Mouse (Mus musculus): ENCODE measurements at regions not wholly inside any gene's neighbourhood (a gene's known extent, or its start where the extent isn't known, plus 50 kb on each side); places are given as distances from the start of the nearest gene placed in this dataset.

DNA sequence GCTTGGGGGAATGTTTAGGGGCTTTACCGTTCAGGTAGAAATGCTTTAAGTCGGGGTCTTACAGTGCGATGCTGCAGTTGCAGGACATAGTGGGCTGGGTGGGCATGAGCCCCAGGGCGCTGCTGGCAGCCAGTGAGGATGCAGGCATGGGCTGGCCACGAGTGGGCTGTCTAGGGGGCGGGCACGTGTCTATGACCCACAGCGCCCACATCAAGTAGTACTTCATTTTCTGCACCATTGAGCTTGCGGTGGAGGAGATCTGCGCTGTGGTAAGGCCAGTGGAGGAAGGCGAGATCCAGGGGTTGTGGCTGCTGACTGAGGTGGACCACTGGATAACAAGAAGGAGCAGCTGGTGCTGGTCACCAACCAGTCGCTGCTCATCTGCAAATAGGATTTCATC, 52.4 kb upstream of the Olfr291 start:
- DNase-seq = no peak

DNA sequence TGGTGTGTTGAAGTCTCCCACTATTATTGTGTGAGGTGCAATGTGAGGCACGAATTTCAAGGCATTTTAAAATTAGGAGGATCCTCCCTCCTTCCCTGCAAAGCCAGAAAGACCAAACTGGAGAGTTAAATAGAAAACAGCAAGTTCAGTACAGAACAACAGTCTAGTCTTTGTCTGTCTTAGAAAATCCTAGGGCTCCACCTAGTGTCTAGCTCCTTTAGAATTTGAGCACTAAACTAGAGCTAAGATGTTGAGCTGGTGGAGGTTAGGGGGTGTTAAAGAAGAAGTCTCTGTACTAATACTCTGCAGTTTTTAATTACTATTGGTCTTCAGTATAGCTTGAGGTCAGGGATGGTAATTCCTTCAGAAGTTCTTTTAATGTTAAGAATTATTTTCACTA, 58.7 kb upstream of the Olfr291 start:
- no peak for DNase-seq

DNA sequence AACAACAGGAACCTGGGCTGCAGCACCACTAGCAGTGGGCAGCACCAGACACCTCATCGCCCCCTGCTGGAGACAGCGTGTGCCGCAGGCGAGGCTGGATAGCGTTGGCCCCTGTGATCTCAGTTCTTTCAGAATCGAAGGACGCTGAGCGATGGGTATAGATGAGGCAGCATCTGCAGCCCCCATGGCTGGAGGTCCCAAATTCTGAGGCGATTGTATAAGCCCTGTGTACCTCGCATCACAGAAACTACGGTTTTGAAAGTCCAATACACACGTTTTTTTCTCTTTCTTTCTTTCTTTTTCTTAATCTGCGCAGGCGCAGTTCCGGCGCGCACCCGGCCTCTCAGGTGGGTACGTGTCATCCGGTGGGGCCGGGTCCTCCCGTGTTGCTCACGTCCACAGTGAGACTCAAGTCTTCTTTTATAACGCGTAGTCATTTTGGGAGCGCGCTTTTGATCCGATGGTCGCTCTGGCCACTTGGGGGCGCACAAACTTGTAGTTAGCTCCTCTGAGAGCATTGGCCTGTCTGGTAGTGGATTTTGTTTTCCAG, 74.0 kb upstream of the Olfr291 start:
- DNase-seq = peak; percentile 89

DNA sequence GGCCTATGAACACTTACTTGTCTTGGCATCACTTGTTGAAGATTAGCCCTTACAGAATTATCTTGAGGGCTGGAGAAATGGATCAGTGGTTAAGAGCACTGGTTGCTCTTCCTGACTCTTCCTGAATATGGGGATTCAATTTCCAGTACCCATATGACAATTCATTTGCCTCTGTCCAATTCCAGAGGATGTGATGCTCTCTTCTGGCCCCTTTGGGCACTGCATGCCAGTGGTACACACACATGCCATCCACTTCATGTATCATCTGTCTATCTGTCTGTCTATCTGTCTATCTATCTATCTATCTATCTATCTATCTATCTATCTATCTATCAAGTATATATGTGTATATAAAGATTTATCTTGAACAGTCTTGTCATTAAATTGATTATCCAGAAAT, 75.7 kb upstream of the Olfr291 start:
- no peak for DNase-seq

DNA sequence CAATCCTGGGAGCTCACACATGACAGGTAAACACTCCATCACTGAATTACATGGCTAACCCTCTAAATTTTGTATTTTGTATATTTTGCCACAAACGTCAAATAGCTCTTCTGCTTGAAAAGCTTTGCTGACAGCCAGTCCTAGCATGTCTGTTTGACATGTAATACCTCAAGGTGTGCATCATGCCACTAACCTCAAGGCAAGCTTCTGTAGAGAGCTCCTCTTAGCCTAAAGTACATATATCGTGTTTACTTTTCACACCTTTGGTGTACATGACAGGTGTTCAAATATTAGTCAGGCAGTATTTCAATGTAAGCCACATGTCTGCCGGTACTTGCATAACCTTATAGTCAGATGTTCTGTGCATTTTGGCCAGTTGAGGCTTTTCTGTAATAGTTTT, 66.5 kb upstream of the Zfand6 start:
- DNase-seq = no peak

DNA sequence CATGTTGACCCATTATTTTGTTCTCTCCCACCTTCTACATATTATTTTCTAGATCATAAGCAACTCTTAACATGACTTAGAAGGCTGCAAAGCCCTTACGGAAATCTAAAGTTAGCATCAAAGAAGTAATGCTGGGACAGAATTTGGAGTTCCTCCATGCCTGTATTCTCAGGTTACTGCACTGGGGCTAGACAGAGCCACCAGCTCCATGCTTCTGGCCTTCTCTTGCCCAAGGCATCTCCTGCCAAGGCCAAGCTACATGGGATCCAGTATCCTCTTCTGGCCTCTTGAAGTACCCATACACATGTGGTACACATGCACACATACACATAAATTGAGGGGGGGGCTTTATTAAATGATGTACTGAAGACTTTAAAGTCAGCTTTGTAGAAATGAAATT, 63.6 kb upstream of the Zfand6 start:
- DNase-seq = no peak

DNA sequence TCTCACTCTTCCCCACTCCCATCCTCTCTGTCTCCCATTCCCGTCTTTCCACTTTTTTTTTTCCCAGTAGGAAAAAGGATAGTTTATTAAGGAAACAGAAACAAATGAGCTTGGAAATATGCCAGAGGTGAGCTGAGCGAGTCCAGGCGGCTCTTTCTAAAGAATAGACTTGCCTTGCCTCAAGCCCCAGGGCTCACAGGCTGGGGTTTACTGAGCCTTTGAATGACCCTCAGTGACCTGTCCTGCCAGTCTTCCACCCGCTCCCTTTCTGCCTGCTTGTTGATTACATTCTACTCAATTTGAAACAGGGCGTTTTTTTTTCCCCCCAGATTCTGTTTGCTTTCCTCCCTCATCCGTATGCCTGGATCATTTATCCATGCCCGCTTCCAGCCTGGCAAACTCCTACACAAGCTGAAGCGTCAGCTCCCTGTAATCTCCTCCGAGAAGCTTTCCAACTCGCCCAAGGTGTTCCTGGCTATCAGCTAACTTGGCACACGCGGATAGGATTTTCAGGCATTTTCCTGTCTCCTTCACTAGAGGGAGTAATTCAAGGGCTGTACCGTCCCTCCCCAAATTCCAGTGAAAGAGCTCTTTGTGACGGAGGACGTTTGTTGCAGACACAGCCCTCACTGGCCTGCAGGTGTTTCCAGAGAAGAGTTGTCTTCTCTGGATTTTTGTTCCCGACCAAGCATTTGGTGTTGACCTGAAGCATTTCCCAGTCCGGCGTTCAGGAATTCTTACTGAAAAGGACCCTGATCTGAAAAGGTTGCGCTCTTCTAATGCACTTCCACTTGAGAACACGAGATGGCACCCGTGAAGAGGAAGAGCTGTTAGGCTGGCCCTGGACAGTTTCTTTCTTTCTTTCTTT, 59.9 kb upstream of the Zfand6 start:
- DNase-seq = peak; percentile 66

DNA sequence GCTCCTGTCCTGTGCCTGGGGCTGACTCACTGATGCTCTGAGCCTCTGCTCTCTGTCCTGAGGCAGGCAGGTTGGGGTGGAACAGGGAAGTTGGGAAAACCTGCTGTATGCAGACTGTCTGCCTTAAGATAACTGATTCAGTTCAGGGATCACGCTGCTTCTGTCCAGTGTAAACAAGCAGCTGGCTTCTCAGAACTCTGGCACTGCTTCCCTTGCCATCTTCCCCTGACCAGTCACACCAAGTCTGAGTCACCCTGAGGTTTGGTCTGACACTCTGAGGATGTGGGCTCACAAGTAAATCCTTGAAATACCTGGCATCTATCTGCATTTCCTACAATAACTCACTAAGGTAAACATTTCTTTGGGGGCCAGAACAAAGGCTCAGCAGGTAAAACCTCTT, 58.1 kb upstream of the Zfand6 start:
- DNase-seq = no peak

DNA sequence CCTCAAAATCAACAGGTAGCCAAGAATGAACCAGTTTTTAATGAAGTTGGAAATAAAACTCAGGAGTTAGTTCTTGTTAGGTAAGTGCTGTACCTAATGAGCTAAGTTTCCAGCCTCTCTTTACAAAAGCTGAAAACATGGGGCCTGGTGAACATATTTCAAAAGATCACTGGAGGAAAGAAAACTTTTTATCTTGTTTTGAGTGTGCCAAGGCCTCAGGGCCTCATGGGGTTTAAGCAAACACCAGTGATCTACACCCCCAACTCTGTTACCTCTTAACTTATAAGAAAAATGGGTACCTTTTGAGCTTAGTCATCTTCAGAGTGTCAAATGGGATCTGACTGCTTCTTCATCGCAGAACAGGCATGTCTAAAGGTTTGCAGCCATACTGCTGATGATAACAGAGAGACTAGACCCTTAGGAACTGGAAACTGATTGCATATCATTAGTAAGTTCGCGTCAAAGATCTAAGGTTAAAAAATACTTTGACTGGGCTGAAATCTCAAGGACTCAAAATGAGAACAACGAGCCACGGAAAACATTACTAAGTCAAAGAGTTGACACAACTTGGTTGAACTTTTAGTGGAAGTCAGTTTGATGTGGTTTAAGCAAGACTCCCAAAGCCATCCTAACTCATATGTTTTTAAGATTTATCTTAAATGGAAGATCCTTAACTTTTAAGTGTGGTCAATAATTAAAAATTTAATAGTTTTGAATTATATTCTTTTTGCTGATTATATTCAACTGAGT, 54.7 kb upstream of the Zfand6 start:
- no peak for DNase-seq

DNA sequence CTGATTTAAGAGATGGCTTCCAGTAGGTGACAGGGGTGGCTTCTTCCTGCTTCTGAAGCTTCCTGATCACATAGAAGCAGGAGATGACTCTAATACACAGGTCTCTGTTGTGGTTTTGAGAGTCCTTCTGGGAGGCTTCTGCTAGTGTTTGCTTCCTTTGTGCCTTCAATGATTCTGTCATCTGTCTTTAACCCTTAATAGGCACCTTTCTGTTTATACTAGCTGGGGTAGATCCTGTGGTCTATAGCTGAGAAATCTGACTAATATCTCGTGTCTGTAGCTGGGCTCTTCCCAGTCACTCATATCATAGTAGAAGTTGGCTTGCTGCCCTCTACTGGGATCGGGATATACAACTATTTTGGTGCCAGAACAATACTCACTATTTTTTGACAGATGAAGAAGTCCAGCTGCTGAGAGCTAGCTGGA, 50.2 kb upstream of the Zfand6 start:
- DNase-seq = peak; percentile 50
